Mouse (Mus musculus): Measurements from ENCODE around the gene Sf3a1.

Sf3a1 gene

DNA sequence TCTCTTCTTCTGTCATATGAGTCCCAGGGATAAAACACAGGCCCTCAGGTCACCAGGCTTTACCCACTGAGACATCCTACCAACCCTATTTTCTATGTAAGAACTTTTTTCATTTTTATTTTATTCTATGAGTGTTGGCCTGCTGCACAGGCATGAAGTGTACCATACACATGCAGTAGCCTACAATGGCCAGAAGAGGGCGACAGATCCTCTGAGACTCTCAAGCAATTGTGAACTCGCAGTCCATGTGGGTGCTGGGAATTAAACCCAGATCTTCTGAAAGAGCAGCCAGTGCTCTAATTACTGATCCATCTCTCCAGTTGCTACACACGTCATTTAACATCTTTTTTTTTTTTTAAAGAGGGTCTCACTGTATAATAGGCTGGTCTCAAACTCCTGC, 26.7 kb upstream of the Sf3a1 start:
- in situ Hi-C loops (cut with MboI; ENCODE audit: low pct_unique_long_range_greater_than_20kb in 1 of 2, low sequenced_read_pairs in 2 of 2, unreplicated experiment in 1 of 2) = no loop called here

DNA sequence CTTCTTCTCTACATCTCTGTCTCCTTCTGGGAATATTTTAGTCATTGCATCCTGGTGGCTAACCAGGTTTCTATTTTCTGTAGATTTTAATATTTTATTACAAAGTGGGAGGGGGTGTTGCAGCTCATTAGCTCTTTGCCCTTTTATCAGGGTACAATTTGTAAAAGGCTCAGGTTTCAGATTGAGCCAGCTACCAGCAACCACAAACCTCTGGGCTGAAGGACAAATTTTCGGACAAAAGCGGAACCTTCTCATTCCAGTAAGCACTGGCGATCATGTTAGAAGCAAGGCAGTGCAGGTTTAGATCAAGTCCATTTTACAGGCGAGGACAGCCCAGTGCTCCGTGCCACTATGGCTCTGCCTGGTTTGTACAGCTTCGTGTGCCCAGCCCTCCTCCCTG, 25.8 kb upstream of the Sf3a1 start:
- in situ Hi-C loops (cut with MboI; ENCODE audit: low pct_unique_long_range_greater_than_20kb in 1 of 2, low sequenced_read_pairs in 2 of 2, unreplicated experiment in 1 of 2) = no loop called here

DNA sequence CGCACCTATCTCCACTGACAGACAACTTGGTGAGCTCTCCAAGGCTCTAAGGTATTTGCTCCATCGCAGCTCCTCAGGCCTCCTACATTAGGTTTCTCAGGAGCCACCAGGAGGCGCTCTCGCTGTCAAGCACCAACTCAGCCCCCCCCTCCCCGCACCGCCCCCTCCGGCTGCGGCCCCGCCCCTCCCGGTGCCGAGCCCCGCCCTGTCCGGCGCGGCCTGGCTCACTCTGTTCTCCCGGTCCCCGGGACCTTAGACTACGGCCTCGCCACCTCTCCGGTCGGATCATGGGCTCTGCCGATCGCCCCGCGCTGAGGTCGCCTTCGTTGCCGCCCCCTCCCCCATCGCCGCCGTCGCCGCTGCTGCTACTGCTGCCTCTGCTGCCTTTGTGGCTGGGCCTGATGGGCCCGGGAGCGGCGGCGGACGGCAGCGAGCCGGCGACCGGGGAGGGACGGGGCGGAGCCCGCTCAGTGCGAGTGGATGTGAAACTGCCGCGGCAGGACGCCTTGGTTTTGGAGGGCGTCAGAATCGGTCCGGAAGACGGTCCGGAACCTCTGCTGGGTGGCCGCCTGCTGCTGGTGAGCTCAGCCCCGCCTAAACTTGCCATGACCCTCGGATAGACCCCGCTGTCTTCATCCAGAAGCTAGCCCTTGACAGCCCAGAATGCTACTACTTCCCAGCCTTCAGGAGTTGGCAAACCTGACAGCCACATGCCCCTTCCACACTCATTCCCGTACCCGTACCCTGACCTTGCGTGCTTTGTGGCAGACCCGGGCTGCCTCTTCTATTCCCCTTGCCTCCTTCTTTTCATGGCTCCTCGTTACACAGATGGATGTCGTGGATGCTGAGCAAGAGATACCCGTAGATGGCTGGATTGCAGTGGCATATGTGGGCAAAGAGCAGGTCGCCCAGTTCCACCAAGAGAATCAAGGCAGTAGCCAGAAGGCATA, 24.9 kb upstream of the Sf3a1 start, which contains the start of gene Rnf215:
TSS of gene Rnf215 (plus strand) at position 217 of the 950 bp plus-strand sequence.
- in situ Hi-C loops (cut with MboI; ENCODE audit: low pct_unique_long_range_greater_than_20kb in 1 of 2, low sequenced_read_pairs in 2 of 2, unreplicated experiment in 1 of 2) = no loop called here

DNA sequence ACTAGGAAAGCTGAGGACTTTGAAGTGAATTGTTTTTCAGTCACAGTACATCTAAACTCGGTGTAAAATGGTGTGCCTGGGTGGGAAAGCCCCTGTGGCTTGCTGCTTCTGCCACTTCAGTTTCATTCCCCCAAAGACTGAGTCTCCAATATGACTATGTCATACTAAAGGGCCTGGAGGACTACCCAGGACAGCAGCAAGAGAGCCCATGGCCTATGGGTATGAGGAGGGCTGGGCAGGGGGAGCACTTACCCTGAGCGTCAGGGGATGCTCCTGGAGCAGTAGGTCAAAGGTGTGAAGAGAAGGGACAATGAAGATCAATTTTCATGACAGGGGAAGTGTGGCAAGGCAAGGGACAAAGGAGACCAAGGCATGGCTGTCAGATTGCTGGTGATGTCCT, 21.2 kb upstream of the Sf3a1 start:
- in situ Hi-C loops (cut with MboI; ENCODE audit: low pct_unique_long_range_greater_than_20kb in 1 of 2, low sequenced_read_pairs in 2 of 2, unreplicated experiment in 1 of 2) = no loop called here

DNA sequence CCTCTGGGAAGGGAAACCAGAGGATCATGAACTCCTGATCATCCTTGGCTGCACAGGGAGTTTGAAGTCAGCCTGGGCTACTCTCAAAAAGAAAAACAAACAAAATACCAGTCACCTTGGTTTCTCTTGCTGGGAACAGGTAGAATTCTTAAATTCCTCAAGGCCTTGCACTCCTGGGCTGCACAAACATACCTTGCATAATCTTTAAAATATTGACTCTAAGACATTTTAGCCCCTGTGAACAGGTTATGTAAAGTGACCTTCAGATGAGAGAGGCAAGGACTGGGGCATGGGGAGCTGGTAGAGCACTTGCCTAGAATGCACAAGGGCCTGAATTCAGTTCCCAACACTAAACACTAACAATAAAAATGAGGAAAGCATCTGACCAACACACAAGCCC, 18.6 kb upstream of the Sf3a1 start:
- in situ Hi-C loops (cut with MboI; ENCODE audit: low pct_unique_long_range_greater_than_20kb in 1 of 2, low sequenced_read_pairs in 2 of 2, unreplicated experiment in 1 of 2) = no loop called here

DNA sequence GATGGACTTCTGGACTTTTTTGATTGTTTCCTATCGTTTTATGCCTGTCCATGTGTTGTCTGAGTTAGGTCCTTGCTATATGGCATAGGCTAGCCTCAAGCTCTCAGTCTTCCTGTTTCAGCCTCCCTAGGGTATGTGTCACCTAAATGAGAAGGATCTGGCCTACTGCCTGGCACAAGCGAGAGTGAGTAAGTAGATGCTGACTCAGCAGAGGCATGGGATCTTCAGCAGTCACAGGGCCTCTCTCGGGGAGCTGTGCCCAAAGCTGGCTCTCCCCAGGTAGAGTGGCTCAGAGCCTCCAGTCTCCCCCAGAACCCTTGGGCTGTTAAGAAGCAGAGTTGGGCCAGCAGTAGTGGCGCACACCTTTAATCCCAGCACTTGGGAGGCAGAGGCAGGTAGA, 17.8 kb upstream of the Sf3a1 start:
- in situ Hi-C loops (cut with MboI; ENCODE audit: low pct_unique_long_range_greater_than_20kb in 1 of 2, low sequenced_read_pairs in 2 of 2, unreplicated experiment in 1 of 2) = no loop called here

DNA sequence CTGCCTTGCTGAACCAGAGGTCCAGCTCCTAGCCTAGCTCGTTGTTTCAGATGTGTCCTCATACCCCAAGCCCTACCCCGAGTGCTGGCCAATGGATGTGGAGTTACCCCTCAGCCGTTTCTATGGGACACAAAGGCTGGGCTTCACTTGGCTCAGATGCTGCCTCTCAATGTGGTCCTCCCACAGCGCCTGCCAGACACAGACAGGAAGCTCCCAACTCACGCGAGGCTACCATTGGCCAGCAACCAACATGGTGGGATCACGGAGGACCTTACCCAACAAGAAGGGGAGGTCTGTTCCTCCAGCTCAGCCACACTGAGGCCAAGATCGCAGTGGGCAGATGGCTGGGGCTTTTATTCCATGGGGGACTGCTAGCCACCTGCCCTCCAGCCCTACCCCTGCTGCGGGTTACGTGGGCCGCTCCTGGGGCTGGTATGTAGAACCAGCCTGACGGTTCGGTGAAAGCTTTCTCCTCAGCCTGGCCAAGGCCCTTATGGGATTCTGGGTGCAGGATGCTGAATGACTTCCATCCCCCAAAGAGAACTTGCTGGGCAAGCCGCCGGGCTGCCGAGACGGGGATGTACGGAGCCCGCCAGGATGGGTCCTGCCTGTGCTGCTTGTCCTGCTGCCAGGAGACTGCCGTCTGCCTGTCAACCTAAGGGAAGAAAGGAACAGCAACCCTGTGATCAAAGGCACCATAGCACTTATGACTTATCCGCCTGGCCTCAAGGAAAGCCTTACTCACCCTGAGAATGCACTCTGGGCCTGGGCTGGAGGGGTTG, 16.7 kb upstream of the Sf3a1 start:
- in situ Hi-C loops (cut with MboI; ENCODE audit: low pct_unique_long_range_greater_than_20kb in 1 of 2, low sequenced_read_pairs in 2 of 2, unreplicated experiment in 1 of 2) = no loop called here

DNA sequence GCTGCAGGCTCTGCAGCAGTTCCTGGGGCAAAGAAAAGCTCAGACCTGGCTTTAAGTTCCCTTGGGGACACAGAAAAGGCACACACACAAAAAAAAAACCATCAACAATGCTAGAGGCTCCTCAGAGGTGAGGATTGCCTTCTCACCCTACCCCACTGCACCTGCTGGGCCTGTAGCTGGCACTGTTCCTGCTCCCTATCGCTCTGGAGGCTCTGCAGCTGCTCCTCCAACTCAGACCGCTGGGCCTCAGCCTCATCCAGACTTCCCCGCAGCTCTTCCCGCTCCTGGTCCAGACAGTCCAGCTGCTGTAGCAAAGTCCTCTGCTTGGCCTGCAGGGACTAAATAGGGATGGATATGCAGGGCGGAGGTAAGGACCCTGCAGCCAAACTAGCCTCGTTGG, 13.8 kb upstream of the Sf3a1 start:
- in situ Hi-C loops (cut with MboI; ENCODE audit: low pct_unique_long_range_greater_than_20kb in 1 of 2, low sequenced_read_pairs in 2 of 2, unreplicated experiment in 1 of 2) = no loop called here

DNA sequence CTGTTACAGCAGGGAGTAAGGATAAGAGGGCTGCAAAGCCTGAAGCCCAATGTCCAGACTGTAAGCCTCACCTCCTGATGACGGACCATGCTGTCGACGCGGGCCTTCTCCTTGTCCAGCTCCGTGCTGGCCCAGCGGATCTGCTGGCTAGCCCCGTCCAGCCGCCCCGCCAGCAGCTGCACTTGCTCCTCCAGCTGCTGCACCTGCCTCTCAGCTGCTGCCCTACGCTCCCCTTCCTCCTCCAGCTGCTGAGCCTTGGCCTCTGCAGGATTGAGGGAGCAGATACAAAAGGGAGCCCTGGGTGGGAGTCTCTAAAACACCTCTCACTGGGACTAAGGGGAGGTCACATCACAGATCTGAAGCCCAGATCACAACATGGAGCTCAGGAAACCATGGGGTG, 13.1 kb upstream of the Sf3a1 start:
- in situ Hi-C loops (cut with MboI; ENCODE audit: low pct_unique_long_range_greater_than_20kb in 1 of 2, low sequenced_read_pairs in 2 of 2, unreplicated experiment in 1 of 2) = no loop called here

DNA sequence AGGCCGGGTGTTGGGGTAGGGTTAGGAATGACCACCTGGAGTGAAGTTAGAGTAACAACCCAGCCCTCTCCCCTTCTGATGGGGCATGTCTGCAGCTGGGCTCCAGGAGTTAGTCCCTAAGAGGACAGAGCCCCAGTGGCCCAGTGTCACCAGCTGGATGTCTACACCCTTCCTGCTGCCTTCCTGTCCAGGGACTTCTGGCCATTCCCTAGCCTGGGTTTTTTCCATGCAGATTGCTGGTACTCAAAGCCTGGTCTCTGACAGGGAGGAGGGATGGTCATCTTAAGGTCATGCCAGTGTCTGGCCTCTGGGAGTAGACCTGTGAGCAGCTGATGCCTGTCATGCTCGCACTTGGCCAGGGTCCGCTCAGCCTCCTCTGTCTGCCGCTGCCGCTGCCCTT, 12.0 kb upstream of the Sf3a1 start:
- in situ Hi-C loops (cut with MboI; ENCODE audit: low pct_unique_long_range_greater_than_20kb in 1 of 2, low sequenced_read_pairs in 2 of 2, unreplicated experiment in 1 of 2) = no loop called here

DNA sequence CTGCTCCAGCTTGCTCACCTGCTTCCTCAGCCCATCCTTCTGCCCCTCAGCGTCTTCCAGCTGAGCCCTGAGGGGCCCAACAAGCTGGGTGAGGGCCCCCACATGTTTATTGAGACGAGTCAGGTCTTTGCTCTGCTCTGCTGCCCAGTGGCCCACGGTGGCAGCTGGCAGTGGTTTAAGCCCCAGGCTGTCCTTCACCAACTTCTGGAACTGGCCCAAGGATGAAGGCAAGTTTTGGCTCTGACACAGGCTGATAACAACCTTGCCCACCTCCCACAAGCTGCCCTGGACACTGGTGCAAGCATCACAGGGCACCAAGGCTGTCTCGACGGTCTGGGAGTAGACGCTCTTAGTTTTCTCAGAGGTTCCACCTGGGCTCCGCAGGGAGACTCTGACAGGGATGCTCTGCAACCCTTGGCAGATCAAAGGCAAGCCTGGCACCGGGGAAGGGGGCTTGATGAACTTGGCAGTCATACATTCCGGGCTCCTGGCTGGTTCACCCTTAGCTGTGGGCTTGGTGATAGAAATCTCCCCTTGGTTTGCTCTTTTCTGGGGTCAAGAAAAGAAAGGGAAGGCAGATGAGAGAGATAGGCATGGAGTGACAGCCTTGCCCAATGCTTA, 11.5 kb upstream of the Sf3a1 start:
- in situ Hi-C loops (cut with MboI; ENCODE audit: low pct_unique_long_range_greater_than_20kb in 1 of 2, low sequenced_read_pairs in 2 of 2, unreplicated experiment in 1 of 2) = no loop called here

DNA sequence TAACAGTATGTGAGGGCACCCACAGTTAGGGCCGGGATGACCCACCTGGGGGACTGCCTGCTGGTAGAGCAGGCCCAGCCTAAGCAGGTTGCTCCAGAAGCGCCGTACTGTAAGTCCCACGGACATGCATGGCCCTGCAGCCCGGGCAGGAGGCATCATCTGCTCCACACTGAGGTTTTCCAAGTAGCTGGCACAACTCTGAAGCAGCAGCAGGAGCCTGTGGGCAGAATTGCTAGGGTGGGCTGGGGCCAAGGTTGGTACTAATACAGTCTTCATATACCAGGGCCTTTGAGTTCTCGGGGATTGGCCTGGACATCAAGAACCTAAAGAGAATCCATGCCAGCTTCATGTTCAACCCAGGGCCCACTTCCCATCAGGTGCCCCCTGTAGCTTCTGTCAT, 10.3 kb upstream of the Sf3a1 start:
- in situ Hi-C loops (cut with MboI; ENCODE audit: low pct_unique_long_range_greater_than_20kb in 1 of 2, low sequenced_read_pairs in 2 of 2, unreplicated experiment in 1 of 2) = no loop called here

DNA sequence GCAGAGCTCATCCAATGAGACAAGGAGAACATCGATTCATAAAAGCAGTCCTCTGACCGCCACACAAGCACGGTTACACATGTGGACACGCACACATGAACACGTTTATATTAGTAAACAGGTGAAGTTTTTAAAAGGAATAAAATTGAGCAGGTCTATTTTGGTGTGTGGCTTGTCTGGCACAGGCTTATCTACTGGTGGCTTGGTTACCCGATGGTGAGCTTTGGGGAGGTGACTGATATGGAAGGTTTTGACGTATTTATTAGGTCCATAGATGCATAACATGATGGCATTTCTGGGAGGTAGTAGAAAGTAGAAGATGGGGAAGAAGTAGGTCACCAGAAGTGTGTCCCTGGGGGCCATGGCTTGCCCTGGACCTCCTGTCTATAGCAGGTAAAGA, 6.5 kb upstream of the Sf3a1 start:
- in situ Hi-C loops (cut with MboI; ENCODE audit: low pct_unique_long_range_greater_than_20kb in 1 of 2, low sequenced_read_pairs in 2 of 2, unreplicated experiment in 1 of 2) = no loop called here

DNA sequence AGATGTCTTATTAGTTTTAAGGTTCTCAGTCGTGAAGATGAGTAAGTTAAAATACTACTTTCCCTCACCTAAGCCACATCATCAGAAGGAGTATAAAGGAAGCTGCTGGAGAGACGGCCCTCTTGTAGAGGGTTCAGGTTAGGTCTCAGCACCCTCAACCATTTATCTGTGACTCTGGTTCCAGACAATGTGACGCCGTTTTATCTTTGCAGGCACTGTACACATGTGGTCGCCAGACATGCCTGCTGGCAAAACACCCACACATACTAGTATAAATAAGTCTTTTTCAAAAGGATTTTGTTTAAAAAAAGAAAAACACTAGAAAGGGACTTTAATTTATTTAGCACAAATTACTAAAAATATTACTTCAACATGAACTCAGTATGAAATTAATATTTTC, 4.5 kb upstream of the Sf3a1 start:
- in situ Hi-C loops (cut with MboI; ENCODE audit: low pct_unique_long_range_greater_than_20kb in 1 of 2, low sequenced_read_pairs in 2 of 2, unreplicated experiment in 1 of 2) = no loop called here

DNA sequence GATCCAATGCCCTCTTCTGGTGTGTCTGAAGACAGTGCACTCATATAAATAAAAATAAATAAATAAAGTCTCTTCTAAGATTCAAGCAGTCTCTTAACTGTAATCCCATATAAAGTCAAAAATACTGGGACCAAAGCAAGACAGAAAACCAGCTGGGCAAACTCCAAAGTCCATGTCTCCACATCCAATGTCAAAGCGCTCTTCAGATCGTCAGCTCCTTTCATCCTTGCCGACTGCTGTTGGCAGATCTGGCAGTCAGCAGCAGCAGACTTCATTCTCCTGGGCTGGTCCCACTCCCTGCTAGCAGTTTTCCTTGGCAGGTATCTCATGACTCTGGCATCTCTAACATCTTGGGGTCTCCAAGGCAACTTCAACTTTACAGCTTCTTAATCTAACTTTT, 1.5 kb upstream of the Sf3a1 start:
- in situ Hi-C loops (cut with MboI; ENCODE audit: low pct_unique_long_range_greater_than_20kb in 1 of 2, low sequenced_read_pairs in 2 of 2, unreplicated experiment in 1 of 2) = no loop called here

DNA sequence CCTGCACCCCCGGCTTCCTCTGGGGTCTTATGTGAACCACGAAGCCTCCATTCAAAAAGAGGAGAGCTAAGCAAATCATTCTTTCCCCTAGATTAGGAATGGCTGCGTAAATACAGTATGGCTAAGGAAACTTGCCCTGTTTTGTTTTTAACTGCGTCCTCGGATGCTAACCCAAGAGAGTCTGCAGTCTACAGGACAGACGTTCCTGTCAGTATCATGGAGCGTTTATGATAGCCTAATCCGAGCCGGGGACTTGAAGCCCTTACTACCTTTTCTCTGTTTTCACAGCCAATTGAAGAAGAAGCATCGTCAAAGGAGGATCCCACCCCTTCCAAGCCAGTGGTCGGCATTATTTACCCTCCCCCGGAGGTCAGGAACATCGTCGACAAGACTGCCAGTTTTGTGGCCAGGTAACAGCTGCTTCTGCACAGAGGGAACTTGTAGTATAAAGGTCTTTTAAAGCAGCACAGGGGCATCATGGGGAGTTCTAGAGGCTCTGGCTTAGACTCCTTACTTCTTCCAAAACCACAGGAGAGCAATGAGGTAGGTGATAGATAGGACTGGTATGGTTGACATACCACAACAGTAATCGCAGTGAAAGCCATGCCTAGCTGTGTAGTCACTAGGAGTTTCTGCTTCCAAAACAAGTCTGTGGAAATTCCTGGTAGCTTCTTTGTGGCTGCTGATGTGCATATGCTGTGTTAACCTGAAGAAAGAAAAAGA, 769 bp downstream of the Sf3a1 start:
- in situ Hi-C loops (cut with MboI; ENCODE audit: low pct_unique_long_range_greater_than_20kb in 1 of 2, low sequenced_read_pairs in 2 of 2, unreplicated experiment in 1 of 2) = no loop called here

DNA sequence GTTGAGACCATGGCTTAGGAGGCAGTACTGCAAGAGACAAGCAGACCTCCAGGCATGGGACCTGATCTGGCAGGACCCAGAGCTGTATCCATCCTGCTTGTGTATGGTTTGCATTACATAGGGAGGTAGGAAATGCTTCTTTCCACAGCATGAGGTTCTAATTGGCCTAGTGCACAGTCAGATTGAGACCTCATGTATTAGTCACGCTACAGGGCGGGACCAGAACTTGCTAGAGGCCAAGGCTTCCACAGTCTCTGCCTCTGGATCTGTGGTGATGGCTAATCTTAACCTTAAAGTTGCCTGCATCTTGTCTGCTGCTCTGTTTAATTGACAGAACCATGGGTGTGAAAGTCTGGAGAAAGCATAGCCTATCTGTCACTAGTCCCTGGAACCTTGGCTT, 4.6 kb downstream of the Sf3a1 start:
- in situ Hi-C loops (cut with MboI; ENCODE audit: low pct_unique_long_range_greater_than_20kb in 1 of 2, low sequenced_read_pairs in 2 of 2, unreplicated experiment in 1 of 2) = no loop called here

DNA sequence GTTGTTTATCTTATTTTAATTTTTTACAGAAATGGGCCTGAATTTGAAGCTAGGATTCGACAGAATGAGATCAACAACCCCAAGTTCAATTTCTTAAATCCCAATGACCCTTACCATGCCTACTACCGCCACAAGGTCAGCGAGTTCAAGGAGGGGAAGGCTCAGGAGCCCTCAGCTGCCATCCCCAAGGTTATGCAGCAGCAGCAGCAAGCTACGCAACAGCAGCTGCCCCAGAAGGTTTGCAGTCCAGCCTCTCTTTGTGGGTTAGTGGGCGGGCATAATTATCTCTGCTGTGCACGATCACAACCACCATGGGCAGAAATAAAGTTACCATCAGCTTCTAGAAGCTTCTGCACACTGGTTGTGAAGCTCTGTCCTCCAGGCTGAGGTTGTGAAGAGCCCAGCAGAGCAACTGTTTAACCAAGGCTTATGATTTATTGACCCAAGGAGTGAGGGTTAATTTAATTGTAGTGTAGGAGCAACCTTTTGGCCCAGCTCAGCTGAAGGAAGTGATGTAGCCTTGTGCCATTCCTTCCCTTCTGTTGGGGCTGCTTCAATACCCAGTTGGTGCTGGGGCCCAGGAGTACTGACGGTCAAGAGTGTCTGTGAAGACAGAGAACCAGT, 6.4 kb downstream of the Sf3a1 start:
- in situ Hi-C loops (cut with MboI; ENCODE audit: low pct_unique_long_range_greater_than_20kb in 1 of 2, low sequenced_read_pairs in 2 of 2, unreplicated experiment in 1 of 2) = no loop called here
